Mouse (Mus musculus): ENCODE results near the gene B9d2. TPM values are rescaled to one million over a fixed set of nuclear protein-coding genes. Genes with fewer than 3 reads are reported as not detected.

Gene B9d2
- total RNA-seq, 1 experiment: 5.5 TPM

DNA sequence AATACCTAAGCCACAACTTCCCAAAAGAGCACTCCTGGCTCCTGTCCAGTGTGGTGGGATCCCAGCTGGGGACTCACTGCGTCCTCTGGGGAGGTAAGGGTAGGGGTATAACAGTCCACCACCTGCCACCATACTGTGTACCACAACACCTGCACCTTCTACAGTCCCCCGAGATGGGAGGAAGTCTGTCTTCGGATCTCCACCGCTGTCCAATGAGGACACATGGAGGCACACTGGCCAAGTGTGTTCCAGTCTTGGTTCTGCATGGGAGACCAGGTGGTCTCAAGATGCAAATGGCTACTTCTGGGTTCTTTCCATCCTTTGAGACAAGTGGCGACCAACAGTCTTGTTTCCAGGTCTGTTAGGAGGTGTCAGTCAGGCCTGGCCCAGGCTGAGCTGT, 30.6 kb downstream of the B9d2 start:
- H3K4me3 ChIP-seq (ENCODE audit: insufficient read depth in 1 of 2, low read depth in 1 of 2, low read length in 2 of 2, poor library complexity in 1 of 2, severe bottlenecking in 1 of 2): no peak overlapping the region
- peaks cover 32% of the 10 kb centered on the region; the same call in 1 of the 2 replicates for H3K36me3 ChIP-seq (ENCODE audit: control insufficient read depth, insufficient read depth, low read length, poor library complexity, severe bottlenecking)
- no peaks in the 10 kb centered on the region for H3K9me3 ChIP-seq (ENCODE audit: control insufficient read depth, insufficient read depth, low read depth, low read length)
- no peak for DNase-seq (ENCODE audit: low read depth, low spot score)
- H3K4me1 ChIP-seq (ENCODE audit: control insufficient read depth in 2 of 2, insufficient read depth in 2 of 2, low read length in 2 of 2, poor library complexity in 1 of 2): peaks cover 3 to 20% of the 10 kb centered on the region in 2 experiments; a peak in 1 of 4 replicates
- no peak overlapping the region for H3K9ac ChIP-seq (ENCODE audit: insufficient read depth, low read depth, low read length, poor library complexity, severe bottlenecking)
- H3K27ac ChIP-seq (ENCODE audit: insufficient read depth, low read depth, low read length, poor library complexity, severe bottlenecking): no peak overlapping the region
- TF ChIP-seq ZNF384 (IDR thresholded peaks at IDR 0.05; ENCODE audit: low read depth, low read length): no peak
- TF ChIP-seq ZC3H11A (IDR thresholded peaks at IDR 0.05; ENCODE audit: borderline replicate concordance, low read depth, low read length): no peak
- TF ChIP-seq MAFK (IDR thresholded peaks at IDR 0.05; ENCODE audit: insufficient read depth, low read depth, low read length): no peak
- no peak for TF ChIP-seq HCFC1 (IDR thresholded peaks at IDR 0.05; ENCODE audit: borderline replicate concordance, insufficient read depth, low read length)
- TF ChIP-seq CHD2 (IDR thresholded peaks at IDR 0.05; ENCODE audit: low read depth, low read length): no peak
- in situ Hi-C loops (cut with MboI; ENCODE audit: low sequenced_read_pairs in 2 of 2, unreplicated experiment in 2 of 2): no loop called here

DNA sequence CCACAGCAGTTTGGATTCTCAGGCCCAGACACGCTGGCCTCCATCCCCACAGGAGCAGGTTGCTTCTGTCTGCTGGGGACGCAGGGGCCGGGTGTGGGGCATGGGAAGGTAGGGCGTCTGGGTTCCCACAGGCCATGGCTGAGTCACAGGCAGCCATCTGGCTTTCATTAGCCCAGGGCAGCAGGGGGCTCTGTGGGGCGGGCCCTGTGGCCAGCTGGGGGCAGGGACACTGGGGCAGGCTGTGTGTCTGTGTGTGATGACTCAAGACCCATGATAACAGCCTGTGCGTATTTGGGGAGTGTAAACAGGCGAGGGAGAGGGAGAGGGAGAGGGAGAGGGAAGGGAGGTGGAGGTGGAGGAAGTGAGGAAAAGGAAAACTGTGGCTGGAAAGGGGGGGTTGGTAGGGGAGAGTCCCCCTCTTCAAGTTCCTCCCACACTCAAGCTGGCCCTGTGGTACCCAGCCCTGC, 31.2 kb downstream of the B9d2 start:
- no peak for DNase-seq (ENCODE audit: low read depth, low spot score)
- in situ Hi-C loops (cut with MboI; ENCODE audit: low sequenced_read_pairs in 2 of 2, unreplicated experiment in 2 of 2): no loop called here
- Histone ChIP-seq H3K36me3 (ENCODE audit: control insufficient read depth, insufficient read depth, low read length, poor library complexity, severe bottlenecking) (peaks cover 32% of the 10 kb centered on the region; the same call in 1 of the 2 replicates), H3K4me1 (ENCODE audit: control insufficient read depth in 2 of 2, insufficient read depth in 2 of 2, low read length in 2 of 2, poor library complexity in 1 of 2) (peaks cover 3 to 20% of the 10 kb centered on the region in 2 experiments; a peak in 1 of 4 replicates), H3K4me3 (ENCODE audit: insufficient read depth in 1 of 2, low read depth in 1 of 2, low read length in 2 of 2, poor library complexity in 1 of 2, severe bottlenecking in 1 of 2) (no peak overlapping the region), H3K27ac (ENCODE audit: insufficient read depth, low read depth, low read length, poor library complexity, severe bottlenecking) (no peak overlapping the region), H3K9ac (ENCODE audit: insufficient read depth, low read depth, low read length, poor library complexity, severe bottlenecking) (no peak overlapping the region), H3K9me3 (ENCODE audit: control insufficient read depth, insufficient read depth, low read depth, low read length) (no peaks in the 10 kb centered on the region)
- TF ChIP-seq ZC3H11A (IDR thresholded peaks at IDR 0.05; ENCODE audit: borderline replicate concordance, low read depth, low read length) (no peak), HCFC1 (IDR thresholded peaks at IDR 0.05; ENCODE audit: borderline replicate concordance, insufficient read depth, low read length) (no peak), MAFK (IDR thresholded peaks at IDR 0.05; ENCODE audit: insufficient read depth, low read depth, low read length) (no peak), CHD2 (IDR thresholded peaks at IDR 0.05; ENCODE audit: low read depth, low read length) (no peak)

GRCm38 (mm10) chr7:25712801-25713200, 32.2 kb downstream of the B9d2 start:
- Histone ChIP-seq H3K27ac (ENCODE audit: insufficient read depth, low read depth, low read length, poor library complexity, severe bottlenecking) (no peak overlapping the region), H3K4me1 (ENCODE audit: control insufficient read depth in 2 of 2, insufficient read depth in 2 of 2, low read length in 2 of 2, poor library complexity in 1 of 2) (peaks cover 3 to 17% of the 10 kb centered on the region in 2 experiments; a peak in 1 of 4 replicates), H3K4me3 (ENCODE audit: insufficient read depth in 1 of 2, low read depth in 1 of 2, low read length in 2 of 2, poor library complexity in 1 of 2, severe bottlenecking in 1 of 2) (no peak overlapping the region), H3K9me3 (ENCODE audit: control insufficient read depth, insufficient read depth, low read depth, low read length) (no peaks in the 10 kb centered on the region), H3K9ac (ENCODE audit: insufficient read depth, low read depth, low read length, poor library complexity, severe bottlenecking) (no peak overlapping the region), H3K36me3 (ENCODE audit: control insufficient read depth, insufficient read depth, low read length, poor library complexity, severe bottlenecking) (peaks cover 32% of the 10 kb centered on the region; the same call in 1 of the 2 replicates)
- in situ Hi-C loops (cut with MboI; ENCODE audit: low sequenced_read_pairs in 2 of 2, unreplicated experiment in 2 of 2): no loop called here
- DNase-seq (ENCODE audit: low read depth, low spot score): no peak
- no peak for TF ChIP-seq ZNF384 (IDR thresholded peaks at IDR 0.05; ENCODE audit: low read depth, low read length)
- TF ChIP-seq ZC3H11A (IDR thresholded peaks at IDR 0.05; ENCODE audit: borderline replicate concordance, low read depth, low read length): no peak
- no peak for TF ChIP-seq MAFK (IDR thresholded peaks at IDR 0.05; ENCODE audit: insufficient read depth, low read depth, low read length)
- no peak for TF ChIP-seq HCFC1 (IDR thresholded peaks at IDR 0.05; ENCODE audit: borderline replicate concordance, insufficient read depth, low read length)
- TF ChIP-seq CHD2 (IDR thresholded peaks at IDR 0.05; ENCODE audit: low read depth, low read length): no peak

DNA sequence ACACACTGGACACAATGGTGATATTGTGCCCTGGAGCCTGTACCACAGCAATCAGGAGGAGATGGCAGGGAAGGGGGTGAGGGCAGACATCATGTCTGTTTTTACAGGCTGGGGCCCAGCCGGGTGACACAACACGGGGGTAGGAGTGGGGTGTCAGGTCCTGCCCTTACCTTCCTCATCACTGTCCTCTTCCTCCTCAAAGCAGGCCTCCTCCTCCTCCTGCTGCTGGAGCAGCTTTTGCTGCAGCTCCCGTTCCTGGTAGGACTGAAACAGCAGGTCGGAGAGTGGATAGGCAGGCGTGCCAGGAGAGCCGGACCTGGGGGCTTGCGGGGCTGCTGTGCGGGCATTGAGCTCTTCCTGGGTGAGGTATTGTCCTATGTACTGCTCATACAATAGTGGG, 34.0 kb downstream of the B9d2 start:
- Histone ChIP-seq H3K9ac (ENCODE audit: insufficient read depth, low read depth, low read length, poor library complexity, severe bottlenecking) (no peak overlapping the region), H3K4me1 (ENCODE audit: control insufficient read depth in 2 of 2, insufficient read depth in 2 of 2, low read length in 2 of 2, poor library complexity in 1 of 2) (peaks cover 6 to 12% of the 10 kb centered on the region in 2 experiments; a peak in 1 of 4 replicates), H3K4me3 (ENCODE audit: insufficient read depth in 1 of 2, low read depth in 1 of 2, low read length in 2 of 2, poor library complexity in 1 of 2, severe bottlenecking in 1 of 2) (no peak overlapping the region), H3K27ac (ENCODE audit: insufficient read depth, low read depth, low read length, poor library complexity, severe bottlenecking) (no peak overlapping the region), H3K36me3 (ENCODE audit: control insufficient read depth, insufficient read depth, low read length, poor library complexity, severe bottlenecking) (peaks cover 32% of the 10 kb centered on the region; the same call in 1 of the 2 replicates), H3K9me3 (ENCODE audit: control insufficient read depth, insufficient read depth, low read depth, low read length) (no peaks in the 10 kb centered on the region)
- no peak for DNase-seq (ENCODE audit: low read depth, low spot score)
- in situ Hi-C loops (cut with MboI; ENCODE audit: low sequenced_read_pairs in 2 of 2, unreplicated experiment in 2 of 2): no loop called here
- TF ChIP-seq ZNF384 (IDR thresholded peaks at IDR 0.05; ENCODE audit: low read depth, low read length) (no peak), CHD2 (IDR thresholded peaks at IDR 0.05; ENCODE audit: low read depth, low read length) (no peak), HCFC1 (IDR thresholded peaks at IDR 0.05; ENCODE audit: borderline replicate concordance, insufficient read depth, low read length) (no peak), ZC3H11A (IDR thresholded peaks at IDR 0.05; ENCODE audit: borderline replicate concordance, low read depth, low read length) (no peak), MAFK (IDR thresholded peaks at IDR 0.05; ENCODE audit: insufficient read depth, low read depth, low read length) (no peak)
